ENCODE assay signal across 9 mouse cellular contexts in genomic region chr4:62700426-62700825, GRCm38 (mm10).
DNase-seq lines count a peak whose midpoint lies in the region; ATAC-seq and TF ChIP-seq lines count a peak whose summit lies in the region.
"Had no signal": no experiment of that assay in that cellular context is flagged by ENCODE, and none has a peak within 500 bp of the region (broad histone marks: within the 10 kb centered on the region; RNA-seq: fewer than 3 reads in every experiment).

No protein-coding gene starts in this region.

- TF ChIP-seq CTCF in heart, adult 2 months (IDR thresholded peaks at IDR 0.05), result no peak
- no peak for TF ChIP-seq CTCF in small intestine, adult 2 months (IDR thresholded peaks at IDR 0.05; ENCODE audit: extremely low read depth, insufficient read length, insufficient replicate concordance, low read depth, low read length)

- TF ChIP-seq EP300 in heart, adult 2 months (IDR thresholded peaks at IDR 0.05; ENCODE audit: insufficient read depth, low read depth, low read length), result no peak

- no peak overlapping the region; the same call in 1 of the 2 replicates for H3K4me2 ChIP-seq in midbrain, embryonic 16.5 days (ENCODE audit: low read length)

- H3K9ac ChIP-seq in heart, adult 2 months (ENCODE audit: low read depth, low read length), result peak overlapping the region; percentile 69
- H3K9ac ChIP-seq in midbrain, embryonic 16.5 days (ENCODE audit: low read depth, low read length), result no peak overlapping the region

- H3K27me3 ChIP-seq in heart, adult 2 months (ENCODE audit: control insufficient read depth, insufficient read depth, low read length), result no peaks in the 10 kb centered on the region
- H3K27me3 ChIP-seq in midbrain, embryonic 10.5 days (ENCODE audit: low read depth, poor library complexity, severe bottlenecking), result no peaks in the 10 kb centered on the region
- no peaks in the 10 kb centered on the region for H3K27me3 ChIP-seq in midbrain, embryonic 16.5 days (ENCODE audit: control insufficient read depth, insufficient read depth, low read depth, low read length)
- no peaks in the 10 kb centered on the region for H3K27me3 ChIP-seq in limb, embryonic 10.5 days (ENCODE audit: low read depth, poor library complexity, severe bottlenecking)
- no peaks in the 10 kb centered on the region for H3K27me3 ChIP-seq in small intestine, adult 2 months (ENCODE audit: control insufficient read depth, insufficient read depth, low read length)

- WGBS in heart, adult 2 months, result 16% methylated on average over 5 of the region's 5 CpGs
- 82% methylated on average over 5 of the region's 5 CpGs for WGBS in midbrain, embryonic 10.5 days
- 82% methylated on average over 5 of the region's 5 CpGs for WGBS in midbrain, embryonic 16.5 days
- 82% methylated on average over 5 of the region's 5 CpGs for WGBS in limb, embryonic 10.5 days
- 84% methylated on average over 5 of the region's 5 CpGs for WGBS in small intestine, adult 2 months

- peaks cover 29% of the 10 kb centered on the region for H3K4me1 ChIP-seq in heart, adult 2 months (ENCODE audit: control insufficient read depth, insufficient read depth, low read length)
- H3K4me1 ChIP-seq in midbrain, embryonic 10.5 days, result peaks cover 42% of the 10 kb centered on the region
- H3K4me1 ChIP-seq in midbrain, embryonic 16.5 days (ENCODE audit: control insufficient read depth, insufficient read depth, low read length), result peaks cover 21% of the 10 kb centered on the region
- peaks cover 49% of the 10 kb centered on the region for H3K4me1 ChIP-seq in limb, embryonic 10.5 days
- H3K4me1 ChIP-seq in small intestine, adult 2 months (ENCODE audit: control insufficient read depth, insufficient read depth, insufficient read length, low read length), result peaks cover 8% of the 10 kb centered on the region

- no peak for ATAC-seq in midbrain, embryonic 16.5 days

- H3K36me3 ChIP-seq in heart, adult 2 months (ENCODE audit: control insufficient read depth, insufficient read depth, low read length), result peaks cover 7% of the 10 kb centered on the region
- H3K36me3 ChIP-seq in midbrain, embryonic 10.5 days, result peaks cover 58% of the 10 kb centered on the region
- peaks cover 20% of the 10 kb centered on the region for H3K36me3 ChIP-seq in midbrain, embryonic 16.5 days (ENCODE audit: control insufficient read depth, insufficient read depth, low read length)
- H3K36me3 ChIP-seq in limb, embryonic 10.5 days, result peaks cover 41% of the 10 kb centered on the region
- peaks cover 72% of the 10 kb centered on the region for H3K36me3 ChIP-seq in small intestine, adult 2 months (ENCODE audit: control insufficient read depth, insufficient read depth, low read length)

- no peaks in the 10 kb centered on the region for H3K79me2 ChIP-seq in heart, adult 2 months (replicated peaks; ENCODE audit: control insufficient read depth, insufficient read depth, low read length)

- peak overlapping the region; percentile 57 for H3K4me3 ChIP-seq in heart, adult 2 months
- peak overlapping the region; percentile 34 for H3K4me3 ChIP-seq in midbrain, embryonic 10.5 days
- H3K4me3 ChIP-seq in midbrain, embryonic 16.5 days (ENCODE audit: low read depth, low read length), result no peak overlapping the region
- H3K4me3 ChIP-seq in limb, embryonic 10.5 days, result peak overlapping the region; percentile 51
- H3K4me3 ChIP-seq in small intestine, adult 2 months (ENCODE audit: low read depth, low read length), result peak overlapping the region; percentile 60

- 0 out of 2 replicates have a peak, but pooled peaks have one; percentile 23 for TF ChIP-seq POLR2A in heart, adult 2 months (IDR thresholded peaks at IDR 0.05; ENCODE audit: insufficient read depth, low read depth, low read length)
- no peak for TF ChIP-seq POLR2A in small intestine, adult 2 months (IDR thresholded peaks at IDR 0.05; ENCODE audit: low read depth, low read length)

- intact Hi-C loops in heart, adult 2 months (cut with DNase I), result no loop called here

- no peaks in the 10 kb centered on the region for H3K9me3 ChIP-seq in midbrain, embryonic 10.5 days (replicated peaks)
- no peaks in the 10 kb centered on the region for H3K9me3 ChIP-seq in midbrain, embryonic 16.5 days (replicated peaks; ENCODE audit: control insufficient read depth, low read length, poor library complexity, severe bottlenecking)
- H3K9me3 ChIP-seq in limb, embryonic 10.5 days (replicated peaks), result no peaks in the 10 kb centered on the region

- H3K27ac ChIP-seq in heart, adult 2 months, result peak overlapping the region; percentile 85
- peak overlapping the region; percentile 80 for H3K27ac ChIP-seq in midbrain, embryonic 10.5 days (replicated peaks)
- H3K27ac ChIP-seq in midbrain, embryonic 16.5 days (ENCODE audit: low read length), result no peak overlapping the region
- H3K27ac ChIP-seq in limb, embryonic 10.5 days, result peak overlapping the region; percentile 86
- no peak overlapping the region for H3K27ac ChIP-seq in small intestine, adult 2 months (ENCODE audit: insufficient read depth, low read depth, low read length)

- DNase-seq in heart, adult 2 months, result no peak
- no peak for DNase-seq in heart, adult 9 months (ENCODE audit: low spot score in 2 of 2)
- no peak for DNase-seq in midbrain, embryonic 10.5 days (ENCODE audit: low spot score)
- DNase-seq in limb, embryonic 10.5 days (ENCODE audit: low spot score), result no peak
- no peak for DNase-seq in cerebellum, postnatal 36 days
- DNase-seq in spleen, adult 12 weeks (ENCODE audit: low spot score), result no peak
- DNase-seq: gastrocnemius, postnatal 14 days had no signal

Comparison
In these comparisons a context has a peak if more than half of its experiments do, and no peak if none do; other contexts are left out.
1. H3K27ac ChIP-seq: peak in heart, adult 2 months (single experiment), midbrain, embryonic 10.5 days (single experiment) and limb, embryonic 10.5 days (single experiment); none in midbrain, embryonic 16.5 days (single experiment) and small intestine, adult 2 months (single experiment).